Mouse (Mus musculus): Measurements from ENCODE around the gene Rhbg.

Rhbg gene

DNA sequence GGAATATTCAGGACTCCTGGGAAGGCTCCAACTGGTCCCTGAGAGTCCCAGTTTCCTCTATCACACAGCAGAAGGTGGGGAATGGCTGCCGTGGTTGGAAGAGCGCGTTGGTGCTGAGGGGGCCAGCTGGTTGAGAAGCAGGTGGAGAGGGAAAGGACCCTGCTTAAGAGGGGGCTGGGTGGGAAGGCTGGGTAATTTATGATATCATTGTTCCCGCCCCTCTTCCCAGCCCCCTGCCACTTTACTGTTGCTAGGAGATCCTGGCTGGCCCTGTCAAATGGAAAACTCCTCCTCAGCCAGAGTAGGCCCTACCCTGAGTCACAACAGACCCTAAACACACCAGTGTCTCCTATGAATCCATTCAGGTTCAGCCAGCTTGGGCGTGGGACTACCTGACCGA is 26.5 kb downstream of the Rhbg start:
- no peak for DNase-seq

- no peak for DNase-seq
These were observed 27.2 kb downstream of the Rhbg start for GRCm38 (mm10) chr3:88227260-88227659.

DNA sequence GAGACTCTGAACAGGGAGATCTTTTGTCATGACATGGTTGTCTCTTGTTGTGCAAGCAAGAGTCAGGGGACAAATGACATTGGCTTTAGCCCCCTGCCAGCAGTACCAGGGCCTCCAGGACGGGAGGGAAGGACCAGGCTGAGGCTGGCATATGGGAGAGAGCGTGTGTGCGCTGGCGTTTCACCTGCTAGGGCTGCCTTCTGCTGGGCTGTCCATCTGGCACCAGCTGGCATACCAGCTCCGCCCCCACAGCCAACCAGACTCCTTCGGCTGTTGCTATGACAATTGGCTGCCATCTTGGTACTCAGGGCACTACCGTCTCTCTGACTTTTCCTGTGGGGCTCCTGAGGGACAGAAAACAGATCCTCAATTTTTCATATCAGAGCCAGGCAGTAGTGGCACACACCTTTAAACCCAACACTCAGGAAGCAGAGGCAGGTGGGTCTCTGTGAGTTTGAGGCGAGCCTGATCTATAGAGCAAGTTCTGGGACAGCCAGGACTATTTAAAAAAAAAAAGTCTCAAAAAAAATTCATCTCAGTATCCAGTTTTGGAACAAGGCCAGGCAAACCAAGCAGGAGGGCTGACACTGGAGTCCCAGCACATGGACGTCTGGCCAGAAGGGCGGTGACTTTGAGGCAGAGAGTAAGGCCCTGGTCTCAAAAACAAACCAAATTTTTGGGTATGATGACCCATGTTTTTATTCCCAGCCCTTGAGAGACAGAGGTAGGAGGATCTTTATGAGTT is 28.2 kb downstream of the Rhbg start:
- DNase-seq: no peak

- no peak for DNase-seq
These were observed 29.6 kb downstream of the Rhbg start for GRCm38 (mm10) chr3:88224929-88225328.

DNA sequence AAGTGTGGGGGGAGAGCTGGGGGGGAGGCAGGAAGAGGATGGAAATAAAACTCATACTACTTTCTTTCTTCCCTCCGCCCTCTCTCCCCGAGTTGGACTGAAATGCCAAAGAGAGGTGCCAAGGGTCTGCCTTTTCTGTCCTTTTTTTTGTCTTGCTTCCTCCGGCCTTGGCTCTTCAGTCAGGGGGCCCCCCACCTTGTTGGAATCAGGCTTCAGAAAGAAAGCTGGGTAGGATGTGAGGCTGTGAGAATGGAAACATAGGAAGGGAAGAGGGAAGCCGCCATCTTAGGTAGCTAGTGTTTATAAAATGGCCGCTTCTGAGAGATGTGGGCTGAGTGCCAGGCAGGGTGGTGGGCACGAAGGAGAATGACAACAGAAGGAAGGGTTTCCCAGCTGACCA is 32.1 kb downstream of the Rhbg start:
- DNase-seq: no peak

GRCm38 (mm10) chr3:88221519-88222390 is 32.8 kb downstream of the Rhbg start:
- no peak for DNase-seq

DNA sequence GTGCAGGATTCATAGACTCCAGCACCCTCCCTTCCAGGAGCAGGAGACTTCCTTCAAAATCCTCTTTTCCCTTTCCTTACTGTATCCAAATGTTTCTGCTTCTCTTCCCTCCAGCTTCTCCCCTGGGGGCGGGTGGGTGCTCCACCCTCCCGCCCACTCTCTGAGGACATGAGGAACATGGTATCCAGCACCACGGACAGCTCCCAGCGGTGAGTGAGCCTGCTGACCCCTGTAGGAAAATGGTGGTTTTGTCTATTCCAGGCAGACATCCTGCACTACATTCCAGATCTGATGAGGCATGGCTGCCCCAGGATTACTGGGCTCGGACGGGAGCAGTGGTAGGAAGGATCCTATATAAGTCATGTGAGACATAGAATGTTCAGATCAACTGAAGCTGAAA is 33.7 kb downstream of the Rhbg start:
- DNase-seq: peak; percentile 77

GRCm38 (mm10) chr3:88219940-88220339 is 34.6 kb downstream of the Rhbg start:
- DNase-seq: no peak

GRCm38 (mm10) chr3:88217679-88218078 is 36.8 kb downstream of the Rhbg start:
- no peak for DNase-seq

GRCm38 (mm10) chr3:88216534-88217326 is 37.8 kb downstream of the Rhbg start:
- no peak for DNase-seq

DNA sequence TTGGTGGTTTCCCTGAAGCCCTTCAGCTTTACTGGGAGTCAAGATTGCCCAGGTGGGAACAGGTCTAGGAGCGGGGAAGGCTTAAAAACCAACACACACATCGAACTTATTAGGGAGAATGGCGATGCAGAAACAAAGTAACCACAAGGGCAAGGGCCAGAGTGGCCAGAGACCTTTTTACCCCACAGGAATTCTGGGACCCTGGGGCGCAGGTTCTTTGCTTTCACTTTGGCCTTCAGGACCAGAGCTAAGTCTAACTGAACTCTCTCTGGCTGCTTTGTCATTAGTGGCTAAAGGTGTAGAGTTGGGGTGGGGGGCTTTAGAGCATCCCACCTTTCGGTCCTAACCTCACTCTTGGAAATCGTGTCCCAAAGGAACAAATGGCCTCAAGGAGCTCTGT is 38.4 kb downstream of the Rhbg start:
- no peak for DNase-seq

DNA sequence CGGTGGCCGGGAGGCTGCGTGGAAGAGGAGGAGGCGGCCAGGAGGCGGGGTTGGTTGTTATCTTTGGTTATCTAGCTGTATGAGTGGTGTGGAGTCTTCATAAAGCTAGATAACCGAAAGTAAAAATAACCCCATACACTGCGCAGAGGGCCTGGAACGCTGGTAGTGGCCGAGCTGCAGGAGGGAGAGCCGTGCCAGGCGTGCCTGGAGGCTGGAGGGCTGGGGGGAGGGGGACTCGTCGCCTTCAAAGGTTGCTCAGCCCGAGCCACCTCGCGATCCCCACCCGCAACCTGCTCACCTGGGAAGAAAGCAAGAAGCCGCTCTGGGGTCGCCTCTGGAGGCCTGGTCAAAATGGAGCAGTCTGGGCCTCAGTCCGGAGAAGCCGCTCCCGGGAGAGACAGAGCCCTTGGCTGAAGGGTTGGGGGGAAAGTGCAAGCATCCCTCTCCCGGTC is 38.9 kb downstream of the Rhbg start:
- DNase-seq: peak; percentile 3

DNA sequence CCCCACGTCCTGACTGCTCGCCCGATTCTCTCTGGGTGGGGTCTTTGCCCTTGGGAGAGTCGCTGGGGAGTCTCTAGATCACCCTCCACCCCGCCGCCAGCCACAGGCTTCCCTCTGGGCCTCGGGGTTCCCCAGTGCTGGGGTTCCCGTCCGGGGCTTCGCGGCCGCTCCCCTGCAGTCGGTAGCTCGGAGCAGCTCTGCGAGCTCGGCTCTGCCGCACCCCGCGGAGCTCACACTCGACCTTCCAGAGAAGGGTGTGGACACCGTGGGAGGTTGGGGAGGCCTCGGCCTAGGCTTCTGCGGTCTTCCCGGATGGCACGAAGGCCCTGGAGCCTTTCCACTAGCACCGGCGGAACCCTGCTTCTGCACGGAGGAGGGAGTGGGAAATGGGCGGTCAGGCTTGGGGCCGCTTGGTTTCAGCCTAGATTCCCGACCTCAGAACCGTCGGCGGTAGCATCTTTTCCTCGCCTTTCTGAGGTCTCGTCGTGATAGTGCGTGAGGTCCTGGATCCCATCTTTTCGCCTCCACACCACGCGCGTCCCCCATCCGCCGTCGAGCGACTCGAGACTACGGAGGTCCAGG is 39.4 kb downstream of the Rhbg start:
- no peak for DNase-seq

- DNase-seq: no peak
These were observed 40.1 kb downstream of the Rhbg start for GRCm38 (mm10) chr3:88214197-88214938.

DNA sequence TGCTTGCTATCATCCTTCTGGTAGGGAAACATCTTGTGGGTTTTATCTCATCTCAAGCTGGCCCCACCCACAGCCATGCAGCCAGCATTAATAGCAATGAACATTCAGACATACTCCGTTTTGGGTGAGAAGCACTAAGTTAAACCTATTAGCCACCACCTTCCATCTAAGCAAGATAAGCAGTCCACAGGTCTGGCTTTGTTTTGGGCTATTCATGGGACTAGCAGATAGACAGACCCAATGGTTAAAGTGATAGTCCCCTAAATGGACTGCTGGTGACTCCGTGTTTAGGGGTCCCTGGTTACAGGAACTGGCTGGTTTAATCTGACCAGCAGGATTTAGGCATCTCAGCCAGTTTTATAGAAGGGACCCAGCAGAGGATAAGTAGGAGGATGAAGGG is 41.5 kb downstream of the Rhbg start:
- DNase-seq: no peak

DNA sequence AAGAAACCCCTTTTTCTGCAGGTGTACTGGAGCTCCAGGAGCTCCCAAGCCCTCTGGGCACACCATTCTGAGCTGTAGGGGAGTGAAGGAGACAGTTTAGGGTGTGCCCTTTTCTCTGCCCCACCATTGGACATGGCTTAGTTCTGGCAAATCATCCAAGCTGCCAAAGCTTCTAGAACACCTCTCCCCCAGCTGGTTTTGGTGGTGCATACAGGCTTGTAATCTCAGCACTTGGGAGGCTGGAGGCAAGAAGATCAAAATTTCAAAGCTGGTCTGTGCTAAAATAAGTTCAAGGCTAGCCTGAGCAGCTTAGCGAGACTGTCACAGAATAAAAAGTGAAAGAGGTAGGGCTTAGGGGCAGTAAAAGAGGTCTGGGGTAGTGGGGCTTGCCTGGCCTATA is 42.2 kb downstream of the Rhbg start:
- DNase-seq: no peak

GRCm38 (mm10) chr3:88210918-88211317 is 43.6 kb downstream of the Rhbg start:
- no peak for DNase-seq

- no peak for DNase-seq
These were observed 44.4 kb downstream of the Rhbg start for GRCm38 (mm10) chr3:88210121-88210520.

DNA sequence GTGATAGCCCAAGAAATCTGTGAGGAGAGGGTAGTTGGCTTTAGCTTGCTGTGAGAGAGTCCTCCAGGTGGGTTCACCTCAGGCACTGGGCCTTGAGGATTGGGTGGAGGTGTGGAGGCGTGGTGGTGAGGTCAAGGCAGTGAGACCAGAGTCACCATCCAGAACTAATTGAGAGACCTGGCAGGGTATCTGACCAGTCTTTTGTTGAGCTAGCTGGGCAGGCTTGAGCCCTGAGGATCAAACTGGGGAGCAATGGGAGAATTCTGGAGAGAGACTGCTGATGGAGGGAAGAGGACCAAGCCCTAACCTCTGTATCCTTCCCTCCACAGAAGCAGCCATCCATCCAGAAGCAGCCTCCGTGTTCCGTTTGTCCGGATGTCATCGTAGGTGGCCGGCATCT is 45.2 kb downstream of the Rhbg start:
- DNase-seq: no peak

- no peak for DNase-seq
These were observed 46.2 kb downstream of the Rhbg start for GRCm38 (mm10) chr3:88208226-88208720.

GRCm38 (mm10) chr3:88207451-88208100 is 46.9 kb downstream of the Rhbg start:
- DNase-seq: no peak
